Mouse (Mus musculus): ENCODE results near the gene Gm20772. TPM values are rescaled to one million over a fixed set of nuclear protein-coding genes. Genes with fewer than 3 reads are reported as not detected.
"Not testable (repeated sequence)": the region's sequence is repeated elsewhere in the genome, so short reads cannot be mapped to it uniquely, and the experiment has no call there.

Gene Gm20772
- polyA plus RNA-seq (2015; fragmentation: Nextera tagmentation; extraction: Ambion mirVana) = not detected in 2 replicates

DNA sequence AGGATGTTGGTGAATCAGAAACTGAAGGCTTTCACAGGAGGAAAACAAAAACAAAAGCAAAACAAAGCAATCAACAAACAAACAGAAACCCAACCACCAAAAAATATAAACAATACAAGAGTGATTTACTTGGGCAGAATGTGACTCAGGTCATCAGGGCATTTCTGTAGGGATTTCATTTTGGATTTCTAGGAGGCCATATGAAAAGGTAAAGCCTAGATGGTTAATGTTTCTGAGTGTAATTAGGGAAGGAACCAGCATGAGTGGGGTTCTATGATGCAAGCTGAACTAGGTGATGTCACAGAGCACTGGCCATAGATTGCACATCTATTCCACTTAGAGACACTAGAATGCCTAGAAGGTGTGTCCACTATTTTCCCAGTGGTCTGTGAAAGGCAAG lies at the start of gene Gm20772, which contains the start of gene Gm20831:
Gm20772 (plus strand) TSS at position 301 of the 400 bp plus-strand sequence.
Gm20831 (plus strand) TSS at position 301 of the 400 bp plus-strand sequence.
- H3K27ac ChIP-seq (replicated peaks); H3K9ac ChIP-seq; H3K4me1 ChIP-seq; H3K4me2 ChIP-seq (replicated peaks); H3K36me3 ChIP-seq; H3K9me3 ChIP-seq (replicated peaks); H3K27me3 ChIP-seq; H3K4me3 ChIP-seq (replicated peaks); ATAC-seq (ENCODE audit: insufficient number of reproducible peaks, low FRiP score, low TSS enrichment, low read depth): not testable (repeated sequence)

DNA sequence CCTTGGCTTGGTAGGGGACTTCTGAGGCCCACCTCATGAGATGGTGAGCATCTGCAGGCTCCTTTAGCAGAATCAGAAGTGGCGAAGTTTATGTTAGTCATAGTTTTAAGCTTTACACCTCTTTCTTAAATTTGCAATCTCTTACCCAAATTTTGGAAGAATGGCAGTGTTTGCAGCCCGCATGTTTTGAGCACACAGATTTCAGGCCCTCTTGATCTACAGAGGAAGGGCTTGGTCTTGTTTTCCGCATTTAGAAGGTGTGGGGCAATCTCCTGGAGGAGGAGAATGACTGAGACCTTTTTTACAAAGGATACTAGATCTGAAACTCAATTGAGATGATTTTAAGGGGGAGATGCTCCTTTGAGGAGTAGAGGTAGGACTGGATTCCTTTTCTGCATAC lies 28.4 kb upstream of the Gm20772 start, which contains the start of gene Gm21904:
Gm21904 (minus strand) TSS at position 101 of the 400 bp plus-strand sequence.
- not testable (repeated sequence) for H3K9me3 ChIP-seq (replicated peaks); H3K9ac ChIP-seq; H3K36me3 ChIP-seq; H3K27ac ChIP-seq (replicated peaks); H3K27me3 ChIP-seq; H3K4me1 ChIP-seq; H3K4me3 ChIP-seq (replicated peaks); H3K4me2 ChIP-seq (replicated peaks); ATAC-seq (ENCODE audit: insufficient number of reproducible peaks, low FRiP score, low TSS enrichment, low read depth)
- WGBS = no CpG with 5 or more reads among the region's 3 CpGs

Other genes starting within 250 kb of the Gm20772 start
- gene Gm21904, start 28.5 kb upstream of the Gm20772 start, polyA plus RNA-seq (2015; fragmentation: Nextera tagmentation; extraction: Ambion mirVana) = not detected in 2 replicates
- not detected in 2 replicates for gene Gm20831, start within 50 bp of the Gm20772 start, polyA plus RNA-seq (2015; fragmentation: Nextera tagmentation; extraction: Ambion mirVana)
- gene Srsy, start 62.6 kb downstream of the Gm20772 start, polyA plus RNA-seq (2015; fragmentation: Nextera tagmentation; extraction: Ambion mirVana) = not detected in 2 replicates
- gene Gm21764, start 187.1 kb downstream of the Gm20772 start, polyA plus RNA-seq (2015; fragmentation: Nextera tagmentation; extraction: Ambion mirVana) = not detected in 2 replicates
- gene Ssty1, start 214.4 kb downstream of the Gm20772 start, polyA plus RNA-seq (2015; fragmentation: Nextera tagmentation; extraction: Ambion mirVana) = not detected in 2 replicates